Mouse (Mus musculus) cerebellum, adult 2 months (tissue): ENCODE measurements around the gene Eif2b1.

Source experiments
- CTCF ChIP-seq: fragments of 200-500 bp; IDR thresholded peaks from 2 replicates; pipeline ENCODE4 v1.5.1; 2011; ENCODE audit warnings: low read depth, mild to moderate bottlenecking, control low read depth, low read length, moderate library complexity, borderline replicate concordance; ENCODE audit not compliant: insufficient read depth
- POLR2A ChIP-seq: fragments of 200-500 bp; IDR thresholded peaks from 2 replicates; pipeline ENCODE4 v1.6.1; 2011; ENCODE audit warnings: low read length, control low read depth, borderline replicate concordance; ENCODE audit not compliant: insufficient read depth

DNA sequence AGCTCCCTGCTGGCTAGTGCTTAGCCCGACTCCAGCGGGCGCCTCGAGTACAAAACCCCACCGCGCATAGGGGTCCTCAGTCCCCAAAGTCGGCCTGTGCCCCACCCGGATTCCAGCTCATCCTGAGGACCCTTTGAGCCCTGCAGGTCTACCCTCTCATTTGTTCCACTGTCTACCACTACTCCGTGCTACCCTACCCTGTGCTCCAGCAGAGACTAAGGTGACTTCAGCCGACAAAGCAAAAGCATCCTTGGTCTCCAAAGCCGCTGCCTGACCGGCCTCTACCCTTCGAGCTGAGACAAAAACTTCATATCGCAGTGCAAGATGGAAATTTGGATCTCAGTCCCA lies 47.4 kb downstream of the Eif2b1 start:
- TF ChIP-seq CTCF: no peak
- TF ChIP-seq POLR2A: no peak
